Mouse (Mus musculus): ENCODE results near the gene Tspan18. TPM values are rescaled to one million over a fixed set of nuclear protein-coding genes. Genes with fewer than 3 reads are reported as not detected.

Tspan18 gene
- polyA plus RNA-seq, 1 experiment from 2014 or later, result 27.8 TPM

- Histone ChIP-seq H3K27ac (replicated peaks; ENCODE audit: low read depth, low read length) (no peak overlapping the region), H3K27me3 (ENCODE audit: control insufficient read depth, insufficient read depth, low read length) (no peaks in the 10 kb centered on the region), H3K4me2 (ENCODE audit: low read length) (no peak overlapping the region), H3K9me3 (ENCODE audit: control insufficient read depth, low read length) (no peaks in the 10 kb centered on the region), H3K36me3 (ENCODE audit: control insufficient read depth, insufficient read depth, low read length) (no peaks in the 10 kb centered on the region), H3K4me1 (ENCODE audit: control insufficient read depth, insufficient read depth, low read length) (peaks cover 28% of the 10 kb centered on the region), H3K9ac (replicated peaks; ENCODE audit: low read length) (no peak overlapping the region), H3K4me3 (replicated peaks; ENCODE audit: low read depth, low read length) (no peak overlapping the region)
- WGBS, result 82% methylated on average over 6 of the region's 6 CpGs
- no peak for DNase-seq
- ATAC-seq (ENCODE audit: low FRiP score, low TSS enrichment), result no peak
Measured at GRCm38 (mm10) chr2:93171929-93172328, 162.4 kb downstream of the Tspan18 start.

GRCm38 (mm10) chr2:93170845-93171200 is 163.5 kb downstream of the Tspan18 start:
- Histone ChIP-seq H3K27ac (replicated peaks; ENCODE audit: low read depth, low read length) (no peak overlapping the region), H3K4me1 (ENCODE audit: control insufficient read depth, insufficient read depth, low read length) (peaks cover 21% of the 10 kb centered on the region), H3K4me3 (replicated peaks; ENCODE audit: low read depth, low read length) (no peak overlapping the region), H3K9ac (replicated peaks; ENCODE audit: low read length) (no peak overlapping the region), H3K4me2 (ENCODE audit: low read length) (no peak overlapping the region), H3K9me3 (ENCODE audit: control insufficient read depth, low read length) (no peaks in the 10 kb centered on the region), H3K27me3 (ENCODE audit: control insufficient read depth, insufficient read depth, low read length) (no peaks in the 10 kb centered on the region), H3K36me3 (ENCODE audit: control insufficient read depth, insufficient read depth, low read length) (no peaks in the 10 kb centered on the region)
- peak; percentile 59 for DNase-seq
- no peak; the same call in 1 of the 2 replicates for ATAC-seq (ENCODE audit: low FRiP score, low TSS enrichment)
- 59% methylated on average over 5 of the region's 5 CpGs for WGBS

- no peaks in the 10 kb centered on the region for H3K27me3 ChIP-seq (ENCODE audit: control insufficient read depth, insufficient read depth, low read length)
- no peak overlapping the region for H3K9ac ChIP-seq (replicated peaks; ENCODE audit: low read length)
- ATAC-seq (ENCODE audit: low FRiP score, low TSS enrichment) (no peak), DNase-seq (no peak)
- peaks cover 17% of the 10 kb centered on the region for H3K4me1 ChIP-seq (ENCODE audit: control insufficient read depth, insufficient read depth, low read length)
- H3K36me3 ChIP-seq (ENCODE audit: control insufficient read depth, insufficient read depth, low read length), result no peaks in the 10 kb centered on the region
- no peak overlapping the region for H3K4me2 ChIP-seq (ENCODE audit: low read length)
- no peak overlapping the region for H3K27ac ChIP-seq (replicated peaks; ENCODE audit: low read depth, low read length)
- no peaks in the 10 kb centered on the region for H3K9me3 ChIP-seq (ENCODE audit: control insufficient read depth, low read length)
- no peak overlapping the region for H3K4me3 ChIP-seq (replicated peaks; ENCODE audit: low read depth, low read length)
- WGBS, result 76% methylated on average over 19 of the region's 19 CpGs
Measured at GRCm38 (mm10) chr2:93170156-93170844, 164.0 kb downstream of the Tspan18 start.

DNA sequence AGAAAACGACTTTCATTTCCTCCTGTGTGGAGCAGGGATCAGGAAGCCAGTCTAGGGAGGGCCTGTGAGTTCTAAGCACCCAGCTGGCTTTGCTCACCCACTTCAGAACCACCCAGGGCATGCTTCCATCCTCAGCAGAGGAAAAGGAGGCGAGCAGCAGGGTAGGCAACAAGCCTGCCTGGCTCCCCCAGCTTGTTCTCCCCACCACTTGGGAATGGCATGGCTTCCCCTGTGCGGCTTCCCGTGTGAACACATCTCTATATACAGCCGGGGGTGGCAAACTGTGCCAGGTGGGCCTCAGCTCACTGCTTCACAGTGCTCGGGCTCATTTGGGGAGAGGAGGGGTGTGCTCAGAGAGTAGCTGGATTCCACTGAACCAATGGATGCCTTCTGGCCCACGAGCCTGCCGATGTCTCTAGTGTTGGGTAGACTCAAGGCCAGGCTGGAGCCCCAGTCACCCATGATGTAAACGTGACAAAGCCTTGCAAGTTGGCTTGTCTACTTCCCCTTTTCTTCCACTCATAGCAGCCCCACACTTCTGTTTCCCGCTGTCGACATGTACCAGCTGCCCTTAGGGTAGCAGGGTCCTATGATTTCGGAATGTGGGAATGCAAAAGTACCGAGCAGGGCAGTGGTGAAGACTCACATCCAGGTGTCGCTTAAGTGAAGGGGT is 167.4 kb downstream of the Tspan18 start:
- H3K4me1 ChIP-seq (ENCODE audit: control insufficient read depth, insufficient read depth, low read length), result 0 out of 2 replicates have a peak, but pooled peaks cover 5% of the 10 kb centered on the region
- 85% methylated on average over 14 of the region's 14 CpGs for WGBS
- no peaks in the 10 kb centered on the region for H3K36me3 ChIP-seq (ENCODE audit: control insufficient read depth, insufficient read depth, low read length)
- no peaks in the 10 kb centered on the region for H3K9me3 ChIP-seq (ENCODE audit: control insufficient read depth, low read length)
- no peak overlapping the region for H3K4me3 ChIP-seq (replicated peaks; ENCODE audit: low read depth, low read length)
- no peaks in the 10 kb centered on the region for H3K27me3 ChIP-seq (ENCODE audit: control insufficient read depth, insufficient read depth, low read length)
- 0 out of 2 replicates have a peak overlapping the region, but pooled peaks have one; percentile 52 for H3K27ac ChIP-seq (replicated peaks; ENCODE audit: low read depth, low read length)
- DNase-seq (no peak), ATAC-seq (ENCODE audit: low FRiP score, low TSS enrichment) (no peak)
- H3K4me2 ChIP-seq (ENCODE audit: low read length), result no peak overlapping the region
- H3K9ac ChIP-seq (replicated peaks; ENCODE audit: low read length), result no peak overlapping the region

- no peaks in the 10 kb centered on the region for H3K27me3 ChIP-seq (ENCODE audit: control insufficient read depth, insufficient read depth, low read length)
- H3K9ac ChIP-seq (replicated peaks; ENCODE audit: low read length), result no peak overlapping the region
- H3K4me1 ChIP-seq (ENCODE audit: control insufficient read depth, insufficient read depth, low read length), result 0 out of 2 replicates have a peak, but pooled peaks cover 5% of the 10 kb centered on the region
- ATAC-seq (ENCODE audit: low FRiP score, low TSS enrichment), result no peak
- DNase-seq, result peak; percentile 47
- no peak overlapping the region for H3K4me2 ChIP-seq (ENCODE audit: low read length)
- 62% methylated on average over 6 of the region's 6 CpGs for WGBS
- no peaks in the 10 kb centered on the region for H3K36me3 ChIP-seq (ENCODE audit: control insufficient read depth, insufficient read depth, low read length)
- H3K4me3 ChIP-seq (replicated peaks; ENCODE audit: low read depth, low read length), result no peak overlapping the region
- no peaks in the 10 kb centered on the region for H3K9me3 ChIP-seq (ENCODE audit: control insufficient read depth, low read length)
- 0 out of 2 replicates have a peak overlapping the region, but pooled peaks have one; percentile 52 for H3K27ac ChIP-seq (replicated peaks; ENCODE audit: low read depth, low read length)
Measured at GRCm38 (mm10) chr2:93166295-93166694, 168.0 kb downstream of the Tspan18 start.

DNA sequence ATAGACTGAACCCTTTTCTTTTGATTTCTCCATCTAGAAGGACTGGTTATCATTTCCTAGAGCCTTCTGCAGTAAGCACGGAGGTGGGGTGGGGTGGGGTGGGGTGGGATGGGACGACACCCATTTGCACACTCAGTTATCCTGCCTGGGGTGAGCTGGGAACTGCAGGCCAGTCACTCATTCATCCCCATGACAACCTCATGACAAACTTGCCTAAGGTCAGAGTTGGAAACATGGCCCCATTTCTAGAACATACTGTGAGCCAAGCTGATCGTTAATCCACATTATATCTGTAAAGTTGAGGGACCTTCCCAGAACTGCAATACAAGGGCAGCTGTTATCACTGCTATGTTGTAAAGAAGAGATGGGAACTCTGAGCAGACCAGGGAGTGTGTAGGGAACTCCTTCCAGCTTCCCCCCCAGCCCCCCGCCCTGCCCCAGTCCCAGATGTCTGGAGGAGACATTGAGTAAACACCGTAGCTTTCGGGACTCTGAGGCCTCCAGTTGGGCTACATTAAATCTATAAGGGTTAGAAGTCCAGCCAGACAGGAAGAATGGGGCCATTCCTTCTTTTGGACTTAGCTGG is 170.5 kb downstream of the Tspan18 start:
- peaks cover 10% of the 10 kb centered on the region; the same call in 1 of the 2 replicates for H3K4me1 ChIP-seq (ENCODE audit: control insufficient read depth, insufficient read depth, low read length)
- H3K4me3 ChIP-seq (replicated peaks; ENCODE audit: low read depth, low read length), result no peak overlapping the region
- H3K27me3 ChIP-seq (ENCODE audit: control insufficient read depth, insufficient read depth, low read length), result no peaks in the 10 kb centered on the region
- no peaks in the 10 kb centered on the region for H3K9me3 ChIP-seq (ENCODE audit: control insufficient read depth, low read length)
- 92% methylated on average over 6 of the region's 6 CpGs for WGBS
- no peaks in the 10 kb centered on the region for H3K36me3 ChIP-seq (ENCODE audit: control insufficient read depth, insufficient read depth, low read length)
- ATAC-seq (ENCODE audit: low FRiP score, low TSS enrichment) (no peak), DNase-seq (no peak)
- no peak overlapping the region for H3K4me2 ChIP-seq (ENCODE audit: low read length)
- H3K27ac ChIP-seq (replicated peaks; ENCODE audit: low read depth, low read length), result no peak overlapping the region
- no peak overlapping the region for H3K9ac ChIP-seq (replicated peaks; ENCODE audit: low read length)

DNA sequence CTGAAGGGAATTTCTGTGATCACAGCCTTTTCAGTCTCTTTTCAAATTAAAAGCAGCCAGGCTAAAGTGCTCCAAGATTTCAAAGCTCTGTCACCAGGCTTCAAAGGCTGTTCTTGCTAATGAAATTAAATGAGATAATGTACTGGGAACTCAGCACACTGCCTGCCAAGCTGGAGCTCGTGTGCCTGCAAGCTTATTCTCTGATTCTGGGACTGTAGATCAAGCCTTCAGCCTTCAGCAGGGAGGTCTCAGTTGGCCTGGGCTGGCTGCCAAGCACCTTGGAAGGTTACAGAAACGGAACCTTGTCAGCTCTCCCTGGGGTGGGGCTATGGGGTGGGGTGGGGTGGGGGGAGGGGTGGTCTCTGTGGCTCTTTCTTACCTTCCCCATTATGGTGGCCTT is 171.0 kb downstream of the Tspan18 start:
- no peak overlapping the region for H3K4me3 ChIP-seq (replicated peaks; ENCODE audit: low read depth, low read length)
- H3K27me3 ChIP-seq (ENCODE audit: control insufficient read depth, insufficient read depth, low read length), result no peaks in the 10 kb centered on the region
- WGBS, result 24% methylated on average over 2 of the region's 2 CpGs
- ATAC-seq (ENCODE audit: low FRiP score, low TSS enrichment) (no peak), DNase-seq (peak; percentile 32)
- no peak overlapping the region for H3K9ac ChIP-seq (replicated peaks; ENCODE audit: low read length)
- H3K27ac ChIP-seq (replicated peaks; ENCODE audit: low read depth, low read length), result no peak overlapping the region
- H3K9me3 ChIP-seq (ENCODE audit: control insufficient read depth, low read length), result no peaks in the 10 kb centered on the region
- peaks cover 10% of the 10 kb centered on the region; the same call in 1 of the 2 replicates for H3K4me1 ChIP-seq (ENCODE audit: control insufficient read depth, insufficient read depth, low read length)
- H3K36me3 ChIP-seq (ENCODE audit: control insufficient read depth, insufficient read depth, low read length), result no peaks in the 10 kb centered on the region
- no peak overlapping the region for H3K4me2 ChIP-seq (ENCODE audit: low read length)

- ATAC-seq (ENCODE audit: low FRiP score, low TSS enrichment), result no peak
- Histone ChIP-seq H3K27me3 (ENCODE audit: control insufficient read depth, insufficient read depth, low read length) (no peaks in the 10 kb centered on the region), H3K27ac (replicated peaks; ENCODE audit: low read depth, low read length) (no peak overlapping the region), H3K9ac (replicated peaks; ENCODE audit: low read length) (no peak overlapping the region), H3K4me1 (ENCODE audit: control insufficient read depth, insufficient read depth, low read length) (peaks cover 10% of the 10 kb centered on the region; the same call in 1 of the 2 replicates), H3K4me2 (ENCODE audit: low read length) (no peak overlapping the region), H3K9me3 (ENCODE audit: control insufficient read depth, low read length) (no peaks in the 10 kb centered on the region), H3K36me3 (ENCODE audit: control insufficient read depth, insufficient read depth, low read length) (no peaks in the 10 kb centered on the region), H3K4me3 (replicated peaks; ENCODE audit: low read depth, low read length) (no peak overlapping the region)
- 90% methylated on average over 4 of the region's 4 CpGs for WGBS
- DNase-seq, result no peak
Measured at GRCm38 (mm10) chr2:93162791-93163190, 171.5 kb downstream of the Tspan18 start.

Data from midbrain, embryonic 14.5 days (tissue).